Mouse (Mus musculus): Measurements from ENCODE around the gene Olfr600. TPM values are rescaled to one million over a fixed set of nuclear protein-coding genes. Genes with fewer than 3 reads are reported as not detected.

Gene Olfr600
- polyA plus RNA-seq, 1 experiment from 2014 or later, result not detected

Other genes with a start within 250 kb of the Olfr600 start
- gene Olfr586, start 224.0 kb downstream of the Olfr600 start, polyA plus RNA-seq (2015; fragmentation: Nextera tagmentation; extraction: Ambion mirVana), result not detected in 2 replicates
- gene Olfr588-ps1, start 208.8 kb downstream of the Olfr600 start, polyA plus RNA-seq (2015; fragmentation: Nextera tagmentation; extraction: Ambion mirVana), result not detected in 2 replicates
- not detected in 2 replicates for gene Olfr589, start 193.3 kb downstream of the Olfr600 start, polyA plus RNA-seq (2015; fragmentation: Nextera tagmentation; extraction: Ambion mirVana)
- not detected in 2 replicates for gene Olfr591, start 171.3 kb downstream of the Olfr600 start, polyA plus RNA-seq (2015; fragmentation: Nextera tagmentation; extraction: Ambion mirVana)
- not detected in 2 replicates for gene Olfr592, start 164.9 kb downstream of the Olfr600 start, polyA plus RNA-seq (2015; fragmentation: Nextera tagmentation; extraction: Ambion mirVana)
- gene Olfr593, start 137.8 kb downstream of the Olfr600 start, polyA plus RNA-seq (2015; fragmentation: Nextera tagmentation; extraction: Ambion mirVana), result not detected in 2 replicates
- not detected in 2 replicates for gene Olfr594, start 132.7 kb downstream of the Olfr600 start, polyA plus RNA-seq (2015; fragmentation: Nextera tagmentation; extraction: Ambion mirVana)
- gene Usp17ld, start 97.2 kb downstream of the Olfr600 start, polyA plus RNA-seq (2015; fragmentation: Nextera tagmentation; extraction: Ambion mirVana), result not detected in 2 replicates
- gene Olfr596, start 44.0 kb downstream of the Olfr600 start, polyA plus RNA-seq (2015; fragmentation: Nextera tagmentation; extraction: Ambion mirVana), result not detected in 2 replicates
- not detected in 2 replicates for gene Olfr597, start 33.4 kb downstream of the Olfr600 start, polyA plus RNA-seq (2015; fragmentation: Nextera tagmentation; extraction: Ambion mirVana)
- not detected in 2 replicates for gene Olfr598, start 26.1 kb downstream of the Olfr600 start, polyA plus RNA-seq (2015; fragmentation: Nextera tagmentation; extraction: Ambion mirVana)
- gene Olfr599, start 13.8 kb downstream of the Olfr600 start, polyA plus RNA-seq (2015; fragmentation: Nextera tagmentation; extraction: Ambion mirVana), result not detected in 2 replicates
- not detected in 2 replicates for gene Olfr601, start 13.0 kb upstream of the Olfr600 start, polyA plus RNA-seq (2015; fragmentation: Nextera tagmentation; extraction: Ambion mirVana)
- not detected in 2 replicates for gene Olfr603, start 36.5 kb upstream of the Olfr600 start, polyA plus RNA-seq (2015; fragmentation: Nextera tagmentation; extraction: Ambion mirVana)
- gene Usp17lc, start 65.4 kb upstream of the Olfr600 start, polyA plus RNA-seq (2015; fragmentation: Nextera tagmentation; extraction: Ambion mirVana), result not detected in 2 replicates
- not detected in 2 replicates for gene Olfr605, start 95.8 kb upstream of the Olfr600 start, polyA plus RNA-seq (2015; fragmentation: Nextera tagmentation; extraction: Ambion mirVana)
- not detected in 2 replicates for gene Olfr606, start 99.4 kb upstream of the Olfr600 start, polyA plus RNA-seq (2015; fragmentation: Nextera tagmentation; extraction: Ambion mirVana)
- gene Olfr607, start 114.5 kb upstream of the Olfr600 start, polyA plus RNA-seq (2015; fragmentation: Nextera tagmentation; extraction: Ambion mirVana), result not detected in 2 replicates
- not detected in 2 replicates for gene Olfr608, start 120.2 kb upstream of the Olfr600 start, polyA plus RNA-seq (2015; fragmentation: Nextera tagmentation; extraction: Ambion mirVana)
- not detected in 2 replicates for gene Olfr609, start 148.4 kb upstream of the Olfr600 start, polyA plus RNA-seq (2015; fragmentation: Nextera tagmentation; extraction: Ambion mirVana)
- not detected in 2 replicates for gene Olfr610, start 162.5 kb upstream of the Olfr600 start, polyA plus RNA-seq (2015; fragmentation: Nextera tagmentation; extraction: Ambion mirVana)
- gene Olfr611, start 171.2 kb upstream of the Olfr600 start, polyA plus RNA-seq (2015; fragmentation: Nextera tagmentation; extraction: Ambion mirVana), result not detected in 2 replicates
- not detected in 2 replicates for gene Olfr612, start 193.0 kb upstream of the Olfr600 start, polyA plus RNA-seq (2015; fragmentation: Nextera tagmentation; extraction: Ambion mirVana)
- not detected in 2 replicates for gene Olfr613, start 198.4 kb upstream of the Olfr600 start, polyA plus RNA-seq (2015; fragmentation: Nextera tagmentation; extraction: Ambion mirVana)
- not detected in 2 replicates for gene Olfr615, start 206.4 kb upstream of the Olfr600 start, polyA plus RNA-seq (2015; fragmentation: Nextera tagmentation; extraction: Ambion mirVana)
- gene Olfr616, start 219.5 kb upstream of the Olfr600 start, polyA plus RNA-seq (2015; fragmentation: Nextera tagmentation; extraction: Ambion mirVana), result not detected in 2 replicates
- gene Olfr617, start 223.4 kb upstream of the Olfr600 start, polyA plus RNA-seq (2015; fragmentation: Nextera tagmentation; extraction: Ambion mirVana), result not detected in 2 replicates
- gene Olfr618, start 240.4 kb upstream of the Olfr600 start, polyA plus RNA-seq (2015; fragmentation: Nextera tagmentation; extraction: Ambion mirVana), result not detected in 2 replicates